Mouse (Mus musculus) thymus, adult 2 months (tissue): ENCODE results near the gene Qprt. TPM values are rescaled to one million over a fixed set of nuclear protein-coding genes. Genes with fewer than 3 reads are reported as not detected.

ENCODE experiments used
- DNase-seq: peaks from one replicate; pipeline ENCODE4 v3.0.0; 2021
- H3K27ac ChIP-seq: fragments of 200-500 bp; 2 replicates; pipeline ENCODE4 v1.5.1; 2012; ENCODE audit warnings: low read length, control low read depth; ENCODE audit not compliant: control insufficient read depth, insufficient read depth
- H3K27me3 ChIP-seq: fragments of 200-500 bp; 2 replicates; pipeline ENCODE4 v1.6.1; 2012; ENCODE audit warnings: mild to moderate bottlenecking, low read length, moderate library complexity, mixed read lengths; ENCODE audit not compliant: control insufficient read depth, insufficient read depth
- H3K36me3 ChIP-seq: fragments of 200-500 bp; 2 replicates; pipeline ENCODE4 v1.6.1; 2012; ENCODE audit warnings: mild to moderate bottlenecking, low read length, moderate library complexity; ENCODE audit not compliant: control insufficient read depth, insufficient read depth
- H3K4me1 ChIP-seq: fragments of 200-500 bp; replicated peaks from 2 replicates; pipeline ENCODE4 v1.6.1; 2012; ENCODE audit warnings: low read length; ENCODE audit not compliant: control insufficient read depth, insufficient read depth
- H3K4me3 ChIP-seq: fragments of 200-500 bp; 2 replicates; pipeline ENCODE4 v1.5.1; 2012; ENCODE audit warnings: mild to moderate bottlenecking, low read length, control low read depth, moderate library complexity; ENCODE audit not compliant: control insufficient read depth, insufficient read depth
- CTCF ChIP-seq: fragments of 200-500 bp; IDR thresholded peaks from 2 replicates; pipeline ENCODE4 v1.5.1; 2012; ENCODE audit warnings: mild to moderate bottlenecking, control low read depth, low read length, moderate library complexity, borderline replicate concordance; ENCODE audit not compliant: control insufficient read depth, poor library complexity, insufficient read depth; ENCODE audit errors: extremely low read depth
- POLR2A ChIP-seq: fragments of 200-500 bp; IDR thresholded peaks from 2 replicates; pipeline ENCODE4 v1.6.1; 2012; ENCODE audit warnings: mild to moderate bottlenecking, low read length, control low read depth, moderate library complexity; ENCODE audit not compliant: control insufficient read depth, poor library complexity, insufficient read depth; ENCODE audit errors: extremely low read depth
- WGBS: fragments of 180-500 bp; shearing (Covaris S2); methylation state at CpG from one replicate; pipeline ENCODE4 v1.1.7; 2018; 5-methylcytosine and 5-hydroxymethylcytosine counted together
- polyA plus RNA-seq: library from polyadenylated mRNA; depleted of rRNA; stranded (reverse); fragments of >200 nt; gene quantifications from 2 replicates; pipeline ENCODE4 v1.2.3, GENCODE M21; 2012

Qprt gene
- polyA plus RNA-seq, 1 experiment, result 10.1 TPM

DNA sequence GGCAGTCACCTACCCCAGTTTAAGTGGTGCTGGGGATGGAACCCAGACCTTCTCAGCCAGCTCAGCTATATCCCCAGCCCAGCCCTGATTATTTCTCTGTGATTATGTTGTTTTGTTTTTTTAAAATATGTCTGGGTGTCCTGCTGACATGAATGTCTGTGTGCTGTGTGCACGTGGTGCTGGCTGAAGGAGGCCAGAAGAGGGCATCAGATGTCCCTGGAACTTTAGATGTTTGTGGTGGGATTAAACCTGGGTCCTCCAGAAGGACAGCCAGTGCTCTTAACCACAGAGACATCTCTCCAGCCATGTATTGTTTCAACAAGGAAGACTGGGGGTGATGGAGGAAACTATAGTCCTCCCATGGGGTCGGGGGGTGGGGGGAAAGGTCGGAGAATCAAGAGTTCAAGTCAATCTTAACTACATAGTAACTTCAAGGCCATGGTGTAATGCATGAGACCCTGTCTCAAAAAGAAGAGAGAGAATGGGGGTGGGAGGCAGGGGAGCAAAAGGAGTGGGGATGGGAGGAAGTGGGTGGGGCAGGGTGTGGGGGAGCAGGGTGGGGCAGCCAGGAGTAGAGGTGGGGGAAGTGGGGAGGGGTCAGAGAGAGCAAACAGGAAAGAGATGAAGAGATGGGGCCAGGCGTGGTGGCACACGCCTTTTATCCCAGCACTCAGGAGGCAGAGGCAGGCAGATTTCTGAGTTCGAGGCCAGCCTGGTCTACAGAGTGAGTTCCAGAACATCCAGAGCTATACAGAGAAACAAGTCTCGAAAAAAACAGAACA is 18.8 kb upstream of the Qprt start:
- DNase-seq, result no peak
- H3K4me3 ChIP-seq, result no peak overlapping the region
- H3K36me3 ChIP-seq, result no peaks in the 10 kb centered on the region
- TF ChIP-seq CTCF, result no peak
- no peak for TF ChIP-seq POLR2A
- peaks cover 33% of the 10 kb centered on the region for H3K4me1 ChIP-seq
- H3K27me3 ChIP-seq, result no peaks in the 10 kb centered on the region
- H3K27ac ChIP-seq, result peak overlapping the region; percentile 45; the same call in 1 of the 2 replicates
- 59% methylated on average over 7 of the region's 7 CpGs for WGBS

DNA sequence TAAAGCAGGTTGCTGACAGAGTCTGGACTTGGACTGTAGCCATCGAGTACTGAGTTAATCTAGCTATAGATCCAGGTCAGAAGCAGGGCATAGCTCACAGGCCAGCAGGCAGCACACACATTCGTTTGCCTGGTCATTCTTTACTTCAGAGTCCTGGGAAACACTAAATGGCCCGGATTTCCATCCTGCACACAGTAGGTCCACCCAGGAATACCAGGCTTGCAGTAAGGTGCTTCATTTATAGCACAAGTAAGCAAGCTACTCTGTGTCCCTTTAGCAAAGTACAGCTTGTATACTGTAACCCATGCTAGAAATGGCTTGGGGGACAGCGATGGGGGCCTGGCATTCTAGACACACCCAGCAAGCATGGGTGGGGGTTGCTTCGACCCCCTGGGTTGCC is 17.5 kb upstream of the Qprt start:
- TF ChIP-seq CTCF (no peak), POLR2A (no peak)
- WGBS, result 88% methylated on average over 5 of the region's 5 CpGs

DNA sequence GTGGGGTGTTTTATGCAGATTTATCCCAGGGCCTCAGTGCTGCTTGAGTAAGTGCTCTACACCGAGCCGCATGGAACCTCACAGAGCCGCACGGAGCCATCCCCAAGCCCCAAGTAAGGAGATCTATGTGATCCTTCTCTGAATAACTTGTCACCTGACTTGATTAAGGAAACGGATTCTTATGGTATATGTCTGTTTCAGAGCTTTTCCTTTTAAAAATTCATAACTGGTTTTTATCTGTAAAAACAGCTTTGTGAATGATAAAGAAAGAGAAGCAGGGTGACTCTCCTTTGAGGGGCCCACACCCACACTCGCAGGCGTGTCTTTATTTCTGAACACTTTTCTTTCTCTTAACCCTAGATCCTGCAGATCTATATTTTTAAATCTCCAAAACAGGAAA is 17.1 kb upstream of the Qprt start:
- no peak overlapping the region for H3K27ac ChIP-seq
- WGBS, result 97% methylated on average over 7 of the region's 7 CpGs

More for the DNA sequence above, 17.5 kb upstream of the Qprt start:
- Histone ChIP-seq H3K36me3 (no peaks in the 10 kb centered on the region), H3K4me1 (peaks cover 41% of the 10 kb centered on the region), H3K4me3 (no peak overlapping the region), H3K27me3 (no peaks in the 10 kb centered on the region), H3K27ac (no peak overlapping the region)
- no peak for DNase-seq

DNA sequence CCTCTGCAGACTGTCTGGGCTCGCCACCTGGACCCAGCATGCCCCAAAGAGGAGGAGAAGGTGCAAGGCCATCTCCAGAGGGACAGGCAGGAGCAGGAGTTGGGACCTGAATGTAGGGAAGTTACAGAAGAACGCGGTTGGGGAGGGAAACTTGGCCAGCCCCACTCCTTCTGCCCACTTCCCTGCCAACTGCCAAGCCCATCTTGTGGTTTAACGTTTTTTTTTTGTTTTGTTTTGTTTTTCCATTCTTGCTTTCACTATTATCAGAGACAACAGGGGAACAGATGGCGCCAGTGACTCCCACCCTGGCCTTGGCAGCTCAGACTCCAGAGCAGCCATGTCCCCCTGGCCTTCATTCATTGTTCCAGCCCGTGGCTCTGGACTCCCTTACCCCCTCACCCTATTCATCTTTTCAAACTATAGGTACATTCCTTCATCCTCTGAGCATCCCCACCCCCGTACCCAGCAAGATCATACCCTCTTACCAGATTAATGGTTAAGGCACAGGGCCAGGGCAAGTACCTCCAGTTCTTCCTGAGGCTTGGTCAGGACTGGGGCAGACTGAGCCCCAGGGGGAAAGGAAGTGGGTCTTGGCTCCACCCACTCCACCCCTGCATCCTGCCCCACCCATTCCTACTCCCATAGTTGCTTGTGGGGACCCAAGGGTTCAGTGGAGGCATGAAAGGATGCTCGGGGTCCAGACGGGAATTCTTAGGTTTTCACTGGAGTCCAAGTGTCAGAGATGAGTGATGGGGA is 15.4 kb upstream of the Qprt start, which contains the start of gene Spn:
TSS of gene Spn (minus strand) at position 562 of the 756 bp plus-strand sequence.
- Histone ChIP-seq H3K4me1 (peaks cover 43% of the 10 kb centered on the region), H3K27ac (peak within 1 kb of the TSS; percentile 84), H3K27me3 (no peaks in the 10 kb centered on the region), H3K36me3 (no peaks in the 10 kb centered on the region), H3K4me3 (peak within 1 kb of the TSS; percentile 76)
- peak; percentile 85 for DNase-seq
- WGBS, result 2% methylated on average over 9 of the region's 9 CpGs
- no peak for TF ChIP-seq CTCF
- TF ChIP-seq POLR2A, result peak; percentile 66; the same call in 1 of the 2 replicates

More for the DNA sequence above, 17.1 kb upstream of the Qprt start:
- Histone ChIP-seq H3K4me1 (peaks cover 41% of the 10 kb centered on the region), H3K27me3 (no peaks in the 10 kb centered on the region), H3K4me3 (no peak overlapping the region), H3K36me3 (no peaks in the 10 kb centered on the region)
- TF ChIP-seq POLR2A (no peak), CTCF (no peak)
- DNase-seq, result no peak

DNA sequence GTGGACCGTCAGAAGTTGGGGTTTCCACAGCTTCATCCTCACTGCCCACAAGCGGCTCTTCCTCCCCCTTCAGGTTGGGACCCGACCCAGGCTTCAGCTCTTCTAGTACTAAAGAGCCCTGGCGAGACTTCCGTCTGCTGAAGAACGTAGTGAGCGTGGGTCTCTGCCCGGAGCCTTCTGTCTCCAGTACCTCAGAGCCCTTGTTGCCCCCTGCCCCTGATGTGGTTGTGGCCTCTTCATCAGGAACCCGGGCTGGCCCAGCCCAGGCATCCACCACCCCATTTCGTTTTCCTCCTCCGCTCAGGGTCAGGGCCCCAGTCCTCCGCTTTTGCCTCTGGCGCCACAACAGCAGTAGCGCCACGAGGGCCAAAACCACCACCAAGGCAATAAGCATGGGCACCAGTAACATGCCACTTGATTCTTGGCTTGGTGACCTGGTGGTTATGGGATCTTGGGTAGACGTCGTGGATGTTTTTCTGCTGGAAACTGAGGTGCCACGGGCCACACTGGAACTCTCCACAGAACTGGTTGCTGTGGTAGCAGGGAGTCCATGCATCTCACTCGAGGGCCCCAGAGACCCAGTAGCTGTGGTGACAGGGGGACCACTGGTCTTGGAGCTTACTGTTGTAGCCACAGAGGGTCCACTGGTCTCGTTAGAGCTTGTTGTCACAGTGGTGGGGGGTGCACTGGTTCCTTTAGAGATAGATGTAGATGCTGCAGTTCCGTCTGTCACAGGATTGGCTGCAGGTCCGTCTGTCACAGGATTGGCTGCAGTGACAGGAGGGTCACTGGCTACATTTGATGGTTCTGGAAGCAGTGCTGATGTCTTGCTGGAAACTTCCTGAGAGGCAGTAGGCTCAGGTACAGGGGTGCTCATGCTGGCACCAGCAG is 14.4 kb upstream of the Qprt start:
- peak; percentile 49 for DNase-seq
- peaks cover 43% of the 10 kb centered on the region for H3K4me1 ChIP-seq
- WGBS, result 9% methylated on average over 22 of the region's 22 CpGs
- H3K27me3 ChIP-seq, result no peaks in the 10 kb centered on the region
- peak overlapping the region; percentile 73 for H3K27ac ChIP-seq
- TF ChIP-seq CTCF, result no peak
- no peak for TF ChIP-seq POLR2A
- H3K4me3 ChIP-seq, result peak overlapping the region; percentile 76
- no peaks in the 10 kb centered on the region for H3K36me3 ChIP-seq

DNA sequence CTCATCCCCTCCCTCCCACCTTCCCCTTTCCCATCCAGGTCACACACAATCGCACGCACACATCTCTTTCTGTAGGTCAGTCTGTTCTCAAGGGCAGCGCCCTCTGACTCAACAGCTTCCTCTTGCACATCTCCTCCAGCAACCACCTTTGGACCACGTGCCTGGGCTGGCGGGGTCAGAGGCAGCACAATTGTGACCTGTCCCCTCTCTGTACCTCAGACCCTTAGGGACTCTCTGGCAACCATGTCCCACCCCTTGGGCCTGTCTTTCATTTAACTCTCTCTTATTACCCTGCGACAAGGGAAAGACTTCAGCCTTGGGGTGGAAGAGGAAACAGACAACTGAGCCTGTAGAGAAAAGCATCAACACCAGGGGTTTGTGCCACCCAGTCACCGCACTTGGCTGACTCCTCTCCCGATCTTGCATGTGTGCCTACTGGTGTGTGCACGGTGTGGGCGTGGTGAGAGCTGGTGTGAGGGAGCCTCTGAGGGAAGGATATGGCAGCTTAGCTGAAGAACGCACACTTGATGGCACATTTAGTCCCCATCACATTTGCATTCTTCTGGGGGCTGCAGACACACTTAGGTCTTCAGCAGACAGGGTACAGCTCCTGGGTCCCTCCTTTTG is 12.9 kb upstream of the Qprt start:
- Histone ChIP-seq H3K27me3 (no peaks in the 10 kb centered on the region), H3K36me3 (no peaks in the 10 kb centered on the region), H3K4me1 (peaks cover 43% of the 10 kb centered on the region), H3K27ac (peak overlapping the region; percentile 7; the same call in 1 of the 2 replicates), H3K4me3 (peak overlapping the region; percentile 13)
- WGBS, result 16% methylated on average over 11 of the region's 11 CpGs
- no peak for TF ChIP-seq CTCF
- peak; percentile 62 for DNase-seq
